Mouse (Mus musculus) stomach, postnatal 0 days (tissue): ENCODE measurements around the gene Cldn14. TPM values are rescaled to one million over a fixed set of nuclear protein-coding genes. Genes with fewer than 3 reads are reported as not detected.

ENCODE experiments used
- ATAC-seq: fragments of 200-750 bp; cut with Nextera tagmentation; 2 replicates; pipeline ENCODE4 v1.8.0; 2017; ENCODE audit not compliant: low FRiP score, low TSS enrichment
- DNase-seq: peaks from one replicate; pipeline ENCODE4 v3.0.0-alpha.2; 2016; ENCODE audit warnings: low spot score
- H3K27ac ChIP-seq: fragments of 300-500 bp; sonication (generic); replicated peaks from 2 replicates; pipeline ENCODE4 v1.5.1; 2014; ENCODE audit warnings: mild to moderate bottlenecking, control low read depth
- H3K27me3 ChIP-seq: fragments of 300-500 bp; sonication (generic); 2 replicates; pipeline ENCODE4 v1.6.1; 2014; ENCODE audit warnings: low read length; ENCODE audit not compliant: control insufficient read depth, insufficient read depth
- H3K36me3 ChIP-seq: fragments of 300-500 bp; sonication (generic); 2 replicates; pipeline ENCODE4 v1.6.1; 2014; ENCODE audit warnings: low read length, mixed read lengths; ENCODE audit not compliant: control insufficient read depth, insufficient read depth
- H3K4me1 ChIP-seq: fragments of 300-500 bp; sonication (generic); replicated peaks from 2 replicates; pipeline ENCODE4 v1.6.1; 2014; ENCODE audit warnings: antibody characterized with exemption; ENCODE audit not compliant: control insufficient read depth, insufficient read depth
- H3K4me2 ChIP-seq: fragments of 300-500 bp; sonication (generic); replicated peaks from 2 replicates; pipeline ENCODE4 v1.6.1; 2014; ENCODE audit warnings: low read depth, mild to moderate bottlenecking, control low read depth, moderate library complexity
- H3K4me3 ChIP-seq: fragments of 300-500 bp; sonication (generic); 2 replicates; pipeline ENCODE4 v1.5.1; 2014; ENCODE audit warnings: low read depth, low read length, control low read depth
- H3K9ac ChIP-seq: fragments of 300-500 bp; sonication (generic); 2 replicates; pipeline ENCODE4 v1.6.1; 2014; ENCODE audit warnings: mild to moderate bottlenecking, low read length, control low read depth, mixed read lengths
- H3K9me3 ChIP-seq: fragments of 300-500 bp; sonication (generic); 2 replicates; pipeline ENCODE4 v1.6.1; 2016; ENCODE audit warnings: low read length; ENCODE audit not compliant: control insufficient read depth
- CTCF ChIP-seq: IDR thresholded peaks from 2 replicates; pipeline ENCODE4 v1.5.1; 2016; ENCODE audit warnings: antibody characterized with exemption, low read depth, mild to moderate bottlenecking, moderate library complexity
- EP300 ChIP-seq: optimal IDR thresholded peaks from 2 replicates; pipeline ENCODE3; 2016; ENCODE audit warnings: antibody characterized with exemption
- WGBS: fragments of 180-500 bp; shearing (Covaris S2); extraction: QIAGEN DNeasy Blood & Tissue Kit; methylation state at CpG from one replicate; pipeline ENCODE4 v1.1.7; 2014; 5-methylcytosine and 5-hydroxymethylcytosine counted together
- polyA plus RNA-seq: library from polyadenylated mRNA; unstranded; fragments of >200 nt; fragmentation: Nextera tagmentation; extraction: Ambion mirVana; gene quantifications from 2 replicates; pipeline ENCODE4 v1.2.1, GENCODE M21; 2015

Cldn14 gene
- 0.10 TPM in 1 of 2 replicates, not detected in the other for polyA plus RNA-seq

DNA sequence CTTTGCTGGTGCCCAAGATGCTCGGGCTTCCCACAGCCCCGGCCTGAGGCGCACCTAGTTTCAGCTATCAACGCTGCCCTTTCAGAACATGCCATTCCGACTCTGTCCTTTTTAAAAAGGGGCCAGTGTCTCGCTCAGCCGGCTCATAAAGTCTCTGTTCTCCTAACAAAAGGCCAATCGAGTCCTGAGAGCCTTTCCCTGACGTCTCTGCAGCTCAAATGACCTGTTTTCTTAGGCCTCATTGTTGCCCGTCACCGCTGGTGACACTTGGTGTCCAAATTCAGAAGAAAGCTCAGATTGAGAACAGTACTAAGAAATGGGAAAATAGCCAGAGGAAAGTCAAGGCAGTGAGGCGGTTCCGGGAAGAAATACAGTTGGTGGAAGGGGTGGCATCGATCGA, at the start of gene Cldn14:
Gene Cldn14, minus strand, starts transcription at position 101 of the 400 bp plus-strand sequence.
- no peak within 1 kb of the TSS for H3K4me3 ChIP-seq
- WGBS: 86% methylated on average over 15 of the region's 15 CpGs
- no peak within 1 kb of the TSS for H3K9ac ChIP-seq
- no peaks in the 10 kb centered on the region for H3K27me3 ChIP-seq
- no peak within 1 kb of the TSS for H3K27ac ChIP-seq
- no peak within 1 kb of the TSS for H3K4me2 ChIP-seq
- DNase-seq (no peak), ATAC-seq (no peak)
- TF ChIP-seq CTCF (no peak), EP300 (no peak)
- H3K36me3 ChIP-seq: no peaks in the 10 kb centered on the region
- H3K4me1 ChIP-seq: no peaks in the 10 kb centered on the region
- no peaks in the 10 kb centered on the region for H3K9me3 ChIP-seq

DNA sequence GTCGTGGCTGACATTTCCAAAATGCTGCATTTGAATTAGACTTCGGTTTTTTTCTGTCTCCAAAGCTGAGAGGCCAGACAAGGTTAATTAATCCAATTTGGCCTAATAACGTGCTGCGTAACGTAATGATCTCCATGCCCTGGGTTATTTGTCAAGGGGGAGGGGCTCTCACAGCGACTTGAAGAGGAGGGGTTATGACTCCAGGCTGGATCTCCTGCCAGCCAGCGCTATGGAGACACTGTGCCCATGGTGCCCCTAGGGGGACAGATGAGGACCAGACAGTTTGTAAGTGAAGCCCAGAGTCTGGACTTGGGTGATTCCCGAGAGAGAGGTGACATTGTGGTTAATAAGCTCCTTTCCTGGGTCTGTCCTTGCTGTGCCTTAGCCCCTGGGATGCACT, 46.9 kb upstream of the Cldn14 start:
- no peaks in the 10 kb centered on the region for H3K4me1 ChIP-seq
- H3K4me3 ChIP-seq: no peak overlapping the region
- H3K9ac ChIP-seq: no peak overlapping the region
- no peak overlapping the region for H3K4me2 ChIP-seq
- DNase-seq (no peak), ATAC-seq (no peak)
- 55% methylated on average over 8 of the region's 8 CpGs for WGBS
- TF ChIP-seq EP300 (no peak), CTCF (no peak)
- no peaks in the 10 kb centered on the region for H3K27me3 ChIP-seq
- no peak overlapping the region for H3K27ac ChIP-seq
- H3K36me3 ChIP-seq: no peaks in the 10 kb centered on the region
- no peaks in the 10 kb centered on the region for H3K9me3 ChIP-seq

DNA sequence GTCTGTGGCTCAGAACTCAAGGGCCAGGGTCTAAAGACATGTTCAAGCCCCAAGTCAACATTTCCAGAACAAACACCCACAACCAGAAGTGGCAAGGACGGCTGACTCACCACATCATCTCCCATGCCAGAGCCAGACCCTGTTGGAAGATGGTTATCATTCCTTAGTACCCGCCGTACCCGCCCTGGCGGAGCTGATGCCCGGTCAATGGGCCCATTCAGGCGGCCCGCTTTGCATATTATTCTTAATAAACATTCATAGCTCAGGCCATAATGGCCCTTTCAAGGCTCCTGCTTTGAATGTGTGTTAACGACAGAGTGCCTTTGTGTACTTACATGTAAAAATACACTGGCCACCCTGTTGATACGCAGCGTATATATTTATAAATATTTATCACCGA, 46.5 kb upstream of the Cldn14 start:
- Histone ChIP-seq H3K4me3 (no peak overlapping the region), H3K36me3 (no peaks in the 10 kb centered on the region), H3K4me2 (no peak overlapping the region), H3K4me1 (no peaks in the 10 kb centered on the region), H3K27me3 (no peaks in the 10 kb centered on the region), H3K9ac (no peak overlapping the region), H3K27ac (no peak overlapping the region), H3K9me3 (no peaks in the 10 kb centered on the region)
- TF ChIP-seq CTCF: no peak
- TF ChIP-seq EP300: no peak
- ATAC-seq (no peak), DNase-seq (no peak)
- 76% methylated on average over 12 of the region's 12 CpGs for WGBS

- TF ChIP-seq CTCF (no peak), EP300 (no peak)
- 86% methylated on average over 3 of the region's 3 CpGs for WGBS
- DNase-seq: no peak
- ATAC-seq: no peak
- no peaks in the 10 kb centered on the region for H3K9me3 ChIP-seq
- H3K27me3 ChIP-seq: no peaks in the 10 kb centered on the region
- H3K9ac ChIP-seq: no peak overlapping the region
- H3K36me3 ChIP-seq: no peaks in the 10 kb centered on the region
- H3K4me3 ChIP-seq: no peak overlapping the region
- no peaks in the 10 kb centered on the region for H3K4me1 ChIP-seq
- H3K27ac ChIP-seq: no peak overlapping the region
- H3K4me2 ChIP-seq: no peak overlapping the region
These were observed 41.7 kb upstream of the Cldn14 start for GRCm38 (mm10) chr16:94050368-94050767.

DNA sequence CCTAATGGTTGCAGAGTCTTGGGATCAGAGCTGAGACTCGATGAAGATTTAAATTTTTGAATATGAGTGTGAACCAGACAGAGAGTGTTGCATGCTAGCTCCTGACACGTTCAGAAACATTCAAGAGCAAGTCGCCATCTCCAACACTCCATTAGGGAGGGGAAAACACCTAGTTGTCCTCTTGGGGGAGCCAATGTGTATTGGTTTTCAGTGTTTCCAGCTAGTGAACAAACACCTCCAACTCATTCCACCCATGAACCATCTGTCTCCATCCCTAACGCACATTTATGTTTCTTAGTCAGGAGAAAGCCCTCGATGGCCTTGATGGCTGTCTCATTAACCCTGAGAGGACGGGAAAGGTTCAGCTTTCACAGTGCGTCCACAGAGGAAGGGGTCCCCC, 36.4 kb upstream of the Cldn14 start:
- peak; percentile 23; the same call in 1 of the 2 replicates for TF ChIP-seq CTCF
- no peak for TF ChIP-seq EP300
- Histone ChIP-seq H3K27me3 (no peaks in the 10 kb centered on the region), H3K27ac (no peak overlapping the region), H3K9ac (no peak overlapping the region), H3K9me3 (no peaks in the 10 kb centered on the region), H3K36me3 (no peaks in the 10 kb centered on the region), H3K4me2 (no peak overlapping the region), H3K4me1 (no peaks in the 10 kb centered on the region), H3K4me3 (no peak overlapping the region)
- ATAC-seq (no peak), DNase-seq (no peak)
- WGBS: 41% methylated on average over 7 of the region's 7 CpGs

GRCm38 (mm10) chr16:94043797-94044196, 35.2 kb upstream of the Cldn14 start:
- Histone ChIP-seq H3K4me1 (no peaks in the 10 kb centered on the region), H3K27me3 (0 out of 2 replicates have a peak, but pooled peaks cover 1% of the 10 kb centered on the region), H3K27ac (no peak overlapping the region), H3K9ac (no peak overlapping the region), H3K4me2 (no peak overlapping the region), H3K36me3 (no peaks in the 10 kb centered on the region), H3K9me3 (no peaks in the 10 kb centered on the region), H3K4me3 (no peak overlapping the region)
- ATAC-seq (no peak), DNase-seq (no peak)
- TF ChIP-seq EP300 (no peak), CTCF (no peak)
- 63% methylated on average over 1 of the region's 1 CpGs for WGBS
